Mouse (Mus musculus) ovary, postnatal 36 days (tissue): ENCODE data around the gene Dusp6.

ENCODE experiments used
- DNase-seq: peaks from one replicate; pipeline ENCODE4 v3.0.0; 2022; ENCODE audit warnings: low spot score, mixed read lengths

Dusp6 gene

DNA sequence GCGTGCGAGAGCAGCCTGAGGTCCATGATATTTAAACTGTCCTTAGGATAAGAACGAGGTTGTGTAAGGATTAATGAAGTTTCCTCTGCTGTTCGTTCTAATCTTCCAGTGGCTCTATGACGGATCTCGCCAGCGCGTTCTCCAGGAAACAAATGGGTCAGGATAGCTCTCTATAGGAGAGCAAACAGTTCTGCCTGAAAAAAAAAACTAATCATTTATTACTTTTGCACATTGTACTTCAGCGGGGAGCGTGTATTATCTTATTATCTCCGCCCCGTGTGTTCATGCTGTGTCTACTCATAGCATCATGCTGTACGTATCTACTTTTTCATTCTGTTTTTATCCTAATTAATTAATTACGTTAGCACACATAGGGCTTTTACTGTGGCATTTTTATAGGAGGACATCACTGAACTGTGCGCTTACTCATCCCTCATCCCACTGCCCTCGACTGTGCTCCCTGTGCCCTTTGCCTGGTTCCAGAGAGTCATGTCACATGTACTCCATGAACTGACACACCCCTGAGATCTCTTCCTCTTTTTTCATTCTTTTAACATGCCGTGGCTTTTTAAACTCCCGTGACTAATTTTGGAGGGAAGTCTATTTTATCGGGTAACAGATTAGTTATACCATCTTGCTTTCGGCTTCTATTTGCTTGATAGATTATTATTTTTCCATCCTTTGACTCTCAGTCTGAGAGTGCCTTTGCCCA is 16.1 kb upstream of the Dusp6 start:
- DNase-seq: no peak

DNA sequence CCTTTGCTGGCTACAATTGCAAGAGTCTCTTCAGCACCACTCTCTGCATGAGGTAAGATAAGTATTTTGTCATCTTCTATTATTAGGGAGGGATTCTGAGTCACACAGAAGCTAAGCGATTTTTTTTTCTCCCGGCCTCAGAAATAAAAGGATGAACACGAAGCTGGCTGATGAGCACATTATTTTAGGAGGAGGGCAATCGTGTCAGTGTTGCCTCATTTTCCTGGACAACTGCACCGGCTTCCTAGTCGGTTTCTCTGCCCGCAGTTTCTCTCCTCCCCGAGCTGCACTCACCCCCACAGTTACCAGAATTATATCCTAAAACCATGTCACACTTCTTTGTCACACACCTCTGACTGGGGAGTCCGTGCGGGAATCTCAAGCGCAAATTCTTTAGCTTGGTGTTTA is 12.2 kb upstream of the Dusp6 start:
- DNase-seq: no peak

DNA sequence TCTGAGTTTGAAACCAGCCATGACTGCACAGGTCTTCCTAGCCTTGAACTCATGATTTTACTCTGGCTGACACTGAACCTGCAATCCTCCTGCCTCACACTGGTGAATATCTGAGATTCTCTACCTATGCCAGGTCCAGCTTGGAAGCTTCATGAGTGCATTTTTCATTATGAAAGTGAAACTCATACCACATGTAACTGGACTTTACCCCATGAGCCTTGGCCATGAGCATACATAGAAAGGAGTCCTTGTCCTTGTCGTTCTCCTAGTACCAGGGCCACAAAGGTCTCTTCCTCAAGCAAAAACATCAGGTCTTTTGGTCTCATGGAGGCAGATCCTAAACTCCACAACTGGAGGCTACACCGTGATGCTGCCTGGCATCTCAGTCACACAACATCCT is 9.6 kb upstream of the Dusp6 start:
- no peak for DNase-seq

DNA sequence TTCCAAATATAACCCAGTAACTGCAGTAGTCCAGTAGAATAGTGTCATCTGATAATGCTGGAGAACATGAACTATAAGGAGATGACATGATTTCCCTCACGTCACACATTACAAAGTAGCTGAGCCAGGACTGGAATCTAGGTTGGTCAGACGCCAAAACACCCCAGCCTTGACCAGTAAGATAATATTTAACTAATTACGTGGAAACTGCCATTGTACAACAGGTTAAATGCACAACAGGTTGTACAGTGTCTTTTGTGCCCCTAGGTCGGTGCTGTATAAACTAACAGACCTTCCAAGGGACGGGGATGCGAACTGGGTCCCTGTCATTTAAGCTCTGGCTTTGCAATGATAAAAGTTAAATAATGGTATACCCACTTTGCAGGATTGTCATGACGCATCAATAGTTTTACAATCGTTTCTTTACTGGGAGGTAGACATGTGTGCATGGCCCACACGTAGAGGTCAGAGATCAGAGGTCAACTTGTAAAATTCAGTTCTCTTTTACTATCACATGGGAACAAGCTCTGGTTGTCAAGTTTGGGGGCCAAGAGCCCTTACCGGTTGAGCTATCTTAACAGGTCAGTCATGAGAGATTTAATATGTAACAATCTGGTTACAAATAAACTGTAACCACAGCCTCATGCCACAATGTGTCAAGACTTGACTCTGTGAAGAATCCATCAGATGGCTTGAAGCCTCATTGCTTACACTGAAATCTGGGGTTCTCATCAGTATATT is 7.0 kb upstream of the Dusp6 start:
- no peak for DNase-seq

DNA sequence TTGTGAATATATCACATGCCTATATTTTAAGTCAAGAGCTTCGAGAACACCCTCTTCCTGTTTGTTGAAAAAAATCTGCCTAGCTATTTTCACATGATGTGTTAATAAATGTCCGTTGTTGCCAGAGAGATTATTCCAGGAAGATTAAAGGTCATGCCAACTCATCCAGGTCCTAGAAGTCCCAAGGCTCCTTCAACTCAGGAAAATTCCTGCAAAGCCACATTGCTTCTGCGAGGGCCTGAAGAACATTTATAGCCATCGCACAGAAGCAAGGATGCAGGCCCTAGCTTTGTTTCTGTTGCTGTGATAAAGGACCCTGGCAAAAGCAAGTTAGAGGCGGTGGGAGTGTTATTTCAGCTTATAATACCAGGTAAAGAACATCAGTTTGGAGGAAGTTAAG is 5.5 kb upstream of the Dusp6 start:
- no peak for DNase-seq

DNA sequence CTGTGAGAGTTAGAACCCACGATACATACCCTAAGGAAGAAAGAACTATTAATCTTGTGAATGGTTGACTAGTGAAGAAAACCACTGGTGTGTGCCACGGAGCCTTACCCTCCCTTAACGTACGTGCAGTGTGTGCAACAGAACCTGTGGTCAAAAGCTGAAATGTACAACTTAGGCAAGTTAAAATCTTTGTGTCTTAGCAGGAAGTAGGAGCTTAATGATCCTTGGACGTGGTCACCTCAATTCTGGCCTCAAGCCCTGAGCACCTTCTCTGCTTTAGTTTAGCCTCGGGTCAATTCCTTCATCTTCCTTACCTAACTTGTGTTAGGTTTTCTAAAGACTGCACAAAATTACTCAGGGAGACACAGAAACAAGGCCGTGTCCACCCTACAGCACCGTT is 3.2 kb upstream of the Dusp6 start:
- no peak for DNase-seq

DNA sequence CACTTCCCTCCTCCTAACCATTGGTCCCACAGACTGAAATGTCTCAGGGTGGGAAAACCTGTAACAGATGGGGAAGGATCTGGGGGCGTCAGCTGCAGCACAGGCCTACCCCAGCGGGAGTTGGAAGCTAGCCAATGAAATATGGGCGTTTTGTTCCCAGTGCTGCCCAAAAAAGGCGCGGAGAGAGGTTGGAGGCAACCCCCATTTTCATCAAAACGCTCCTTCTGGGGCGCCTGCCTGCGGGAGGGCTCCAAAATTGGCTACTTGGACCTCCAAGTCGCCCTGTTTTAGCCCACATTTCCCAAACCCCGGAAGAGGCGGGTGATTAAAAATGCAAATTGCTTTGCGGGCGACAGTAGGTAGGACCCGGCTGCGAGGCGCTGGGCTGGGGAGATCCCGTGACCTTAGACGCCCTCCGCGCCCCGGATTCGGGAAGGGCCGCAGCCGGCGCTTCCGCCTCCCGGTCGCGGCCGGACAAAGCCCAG is 1.8 kb upstream of the Dusp6 start:
- DNase-seq: no peak

DNA sequence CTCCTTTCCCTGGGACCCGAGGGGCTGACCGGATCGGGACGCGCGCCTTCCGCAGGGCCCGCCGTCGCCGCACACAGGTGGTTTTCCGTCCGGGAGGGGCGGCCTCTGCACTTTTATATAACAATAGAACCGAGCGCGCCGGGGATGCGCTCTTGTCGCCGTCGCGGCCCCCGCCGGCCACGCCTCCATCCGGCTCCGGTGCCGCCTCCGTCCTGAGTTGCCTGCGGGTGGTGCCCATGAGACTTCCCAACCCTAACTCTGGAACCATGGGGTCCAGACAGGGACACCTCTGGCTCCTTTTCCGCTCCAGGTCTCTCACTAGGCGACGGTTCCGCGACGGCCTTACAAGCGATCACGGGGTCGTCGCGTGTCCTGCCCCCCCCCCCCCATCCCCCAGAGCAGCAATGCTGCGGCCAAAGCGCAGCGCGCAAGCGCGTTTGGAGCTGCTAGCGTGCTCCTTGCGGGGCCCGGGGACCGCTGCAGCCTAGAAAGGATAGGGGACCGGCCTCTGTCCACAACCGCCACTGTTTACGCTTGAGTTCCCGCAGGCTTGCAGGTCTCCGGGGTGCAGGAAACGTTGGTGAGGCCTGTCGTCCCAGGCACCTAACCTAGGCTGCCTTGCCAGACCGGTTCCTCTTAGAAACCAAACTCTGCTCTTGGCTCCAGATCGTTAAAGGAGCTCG is 1.3 kb upstream of the Dusp6 start:
- peak; percentile 84 for DNase-seq

DNA sequence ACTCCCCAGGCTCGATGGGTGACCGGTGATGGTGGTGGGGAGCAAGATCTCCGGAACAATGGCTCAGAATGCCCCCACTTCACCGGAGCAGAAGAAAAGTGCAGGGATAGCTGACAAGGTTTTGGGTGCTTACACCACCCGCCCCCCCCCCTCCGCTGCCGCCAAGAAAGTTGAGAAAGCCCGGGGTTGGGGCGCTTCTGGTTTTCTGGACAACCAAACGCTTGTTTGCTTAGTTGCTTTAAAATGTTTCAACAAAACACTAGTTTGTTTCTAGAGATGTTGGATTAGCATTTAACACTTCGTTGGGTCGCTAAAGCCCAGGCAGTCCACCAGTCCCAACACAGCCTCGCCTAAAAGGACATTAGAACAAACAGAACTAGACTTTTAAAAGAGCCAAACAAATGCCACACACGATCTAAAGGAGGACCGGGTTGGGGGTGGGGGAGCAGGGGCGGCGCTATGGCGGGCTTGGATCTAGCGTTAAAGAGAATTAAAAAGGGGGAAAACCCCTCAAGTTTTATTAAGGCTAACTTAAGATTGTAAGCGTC is 638 bp upstream of the Dusp6 start:
- DNase-seq: peak; percentile 31

DNA sequence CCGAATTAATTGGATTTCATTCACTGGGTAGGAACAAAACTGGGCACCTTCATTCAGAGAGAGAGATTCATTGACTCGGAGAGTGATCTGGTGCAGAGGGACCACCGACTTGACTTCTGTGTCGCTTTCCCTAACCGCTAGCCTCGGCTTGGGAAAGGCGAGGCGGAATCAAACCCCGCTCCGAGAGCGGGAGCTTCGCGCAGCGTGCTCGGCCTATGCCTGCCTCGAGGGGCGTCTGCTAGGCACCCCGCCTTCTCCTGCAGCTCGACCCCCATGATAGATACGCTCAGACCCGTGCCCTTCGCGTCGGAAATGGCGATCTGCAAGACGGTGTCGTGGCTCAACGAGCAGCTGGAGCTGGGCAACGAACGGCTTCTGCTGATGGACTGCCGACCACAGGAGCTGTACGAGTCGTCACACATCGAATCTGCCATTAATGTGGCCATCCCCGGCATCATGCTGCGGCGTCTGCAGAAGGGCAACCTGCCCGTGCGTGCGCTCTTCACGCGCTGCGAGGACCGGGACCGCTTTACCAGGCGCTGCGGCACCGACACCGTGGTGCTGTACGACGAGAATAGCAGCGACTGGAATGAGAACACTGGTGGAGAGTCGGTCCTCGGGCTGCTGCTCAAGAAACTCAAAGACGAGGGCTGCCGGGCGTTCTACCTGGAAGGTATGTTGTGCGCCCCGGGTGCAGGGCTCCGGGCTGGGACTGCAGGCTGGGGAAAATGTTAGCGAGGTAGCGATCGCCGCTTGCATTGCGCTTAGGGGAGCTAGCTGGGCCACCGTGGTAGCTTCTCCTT is 589 bp downstream of the Dusp6 start:
- DNase-seq: peak; percentile 37

DNA sequence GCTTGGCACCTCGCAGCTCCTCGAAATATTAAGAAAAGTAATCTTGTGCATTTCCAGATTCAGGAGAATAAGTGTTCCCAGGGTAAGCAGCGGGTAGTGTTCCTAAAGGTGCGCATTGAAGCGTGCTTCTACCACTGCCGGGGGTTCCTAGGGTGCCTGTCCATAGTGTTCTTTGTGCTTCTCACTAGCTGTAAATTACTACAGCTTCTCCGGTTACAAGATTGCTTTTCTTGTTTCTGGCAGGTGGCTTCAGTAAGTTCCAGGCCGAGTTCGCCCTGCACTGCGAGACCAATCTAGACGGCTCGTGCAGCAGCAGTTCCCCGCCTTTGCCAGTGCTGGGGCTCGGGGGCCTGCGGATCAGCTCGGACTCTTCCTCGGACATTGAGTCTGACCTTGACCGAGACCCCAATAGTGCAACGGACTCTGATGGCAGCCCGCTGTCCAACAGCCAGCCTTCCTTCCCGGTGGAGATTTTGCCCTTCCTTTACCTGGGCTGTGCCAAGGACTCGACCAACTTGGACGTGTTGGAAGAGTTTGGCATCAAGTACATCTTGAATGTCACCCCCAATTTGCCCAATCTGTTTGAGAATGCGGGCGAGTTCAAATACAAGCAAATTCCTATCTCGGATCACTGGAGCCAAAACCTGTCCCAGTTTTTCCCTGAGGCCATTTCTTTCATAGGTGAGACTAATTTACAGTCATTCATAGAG is 1.4 kb downstream of the Dusp6 start:
- no peak for DNase-seq

DNA sequence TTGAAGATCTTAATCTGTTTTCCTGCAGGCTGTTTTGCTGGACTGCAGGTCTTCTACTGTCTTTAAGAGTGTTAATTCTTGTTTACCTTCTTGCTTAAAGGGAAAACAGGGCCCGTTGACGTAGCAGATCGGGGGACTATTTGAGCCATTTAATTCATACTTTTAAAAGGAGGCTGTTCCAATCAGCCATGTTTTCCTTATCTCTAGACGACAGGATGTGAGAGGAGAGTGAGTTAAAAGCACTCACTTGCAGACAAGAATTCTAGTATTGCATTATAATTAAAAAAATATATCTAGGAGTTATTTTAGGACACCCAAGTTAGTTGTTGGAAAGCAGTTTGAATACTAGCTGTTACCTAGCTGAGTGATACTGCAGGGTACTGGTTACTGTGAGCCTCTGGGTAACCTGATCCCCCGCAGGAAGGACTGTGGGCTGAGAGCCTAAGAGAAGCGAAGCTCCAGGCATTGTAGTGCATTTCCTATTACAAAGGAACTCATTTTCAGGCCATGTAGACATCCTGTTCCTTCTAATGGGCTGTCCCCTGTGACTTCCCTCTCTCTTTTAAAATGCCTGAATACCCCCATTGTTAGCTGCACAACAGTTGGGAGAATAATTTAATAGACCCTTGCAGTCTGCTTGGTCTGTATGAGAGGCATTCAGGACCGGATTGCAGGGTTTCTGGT is 2.1 kb downstream of the Dusp6 start:
- no peak for DNase-seq

DNA sequence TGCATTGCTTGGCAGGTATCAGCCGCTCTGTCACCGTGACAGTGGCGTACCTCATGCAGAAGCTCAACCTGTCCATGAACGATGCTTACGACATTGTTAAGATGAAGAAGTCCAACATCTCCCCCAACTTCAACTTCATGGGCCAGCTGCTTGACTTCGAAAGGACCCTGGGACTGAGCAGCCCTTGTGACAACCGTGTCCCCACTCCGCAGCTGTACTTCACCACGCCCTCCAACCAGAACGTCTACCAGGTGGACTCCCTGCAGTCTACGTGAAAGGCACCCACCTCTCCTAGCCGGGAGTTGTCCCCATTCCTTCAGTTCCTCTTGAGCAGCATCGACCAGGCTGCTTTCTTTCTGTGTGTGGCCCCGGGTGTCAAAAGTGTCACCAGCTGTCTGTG is 3.0 kb downstream of the Dusp6 start:
- DNase-seq: no peak

DNA sequence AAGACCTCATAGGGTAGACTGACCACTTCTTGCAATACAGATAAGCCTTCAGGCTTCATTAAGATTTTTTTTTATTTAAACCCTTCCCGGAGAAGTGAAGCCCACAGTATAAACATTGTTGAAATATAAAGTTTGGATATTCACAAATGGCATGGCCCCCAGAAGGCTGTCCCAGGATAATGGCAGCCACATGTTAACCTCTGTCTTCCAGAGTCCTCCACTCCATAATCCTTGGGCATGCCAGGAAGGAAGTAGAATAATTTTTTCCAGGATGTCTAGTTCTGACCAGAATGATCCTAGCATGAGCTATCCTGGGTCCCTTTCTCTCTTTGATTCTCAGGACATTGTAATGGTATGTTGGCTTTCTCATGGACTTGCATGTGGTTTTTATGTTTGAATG is 4.6 kb downstream of the Dusp6 start:
- DNase-seq: no peak

DNA sequence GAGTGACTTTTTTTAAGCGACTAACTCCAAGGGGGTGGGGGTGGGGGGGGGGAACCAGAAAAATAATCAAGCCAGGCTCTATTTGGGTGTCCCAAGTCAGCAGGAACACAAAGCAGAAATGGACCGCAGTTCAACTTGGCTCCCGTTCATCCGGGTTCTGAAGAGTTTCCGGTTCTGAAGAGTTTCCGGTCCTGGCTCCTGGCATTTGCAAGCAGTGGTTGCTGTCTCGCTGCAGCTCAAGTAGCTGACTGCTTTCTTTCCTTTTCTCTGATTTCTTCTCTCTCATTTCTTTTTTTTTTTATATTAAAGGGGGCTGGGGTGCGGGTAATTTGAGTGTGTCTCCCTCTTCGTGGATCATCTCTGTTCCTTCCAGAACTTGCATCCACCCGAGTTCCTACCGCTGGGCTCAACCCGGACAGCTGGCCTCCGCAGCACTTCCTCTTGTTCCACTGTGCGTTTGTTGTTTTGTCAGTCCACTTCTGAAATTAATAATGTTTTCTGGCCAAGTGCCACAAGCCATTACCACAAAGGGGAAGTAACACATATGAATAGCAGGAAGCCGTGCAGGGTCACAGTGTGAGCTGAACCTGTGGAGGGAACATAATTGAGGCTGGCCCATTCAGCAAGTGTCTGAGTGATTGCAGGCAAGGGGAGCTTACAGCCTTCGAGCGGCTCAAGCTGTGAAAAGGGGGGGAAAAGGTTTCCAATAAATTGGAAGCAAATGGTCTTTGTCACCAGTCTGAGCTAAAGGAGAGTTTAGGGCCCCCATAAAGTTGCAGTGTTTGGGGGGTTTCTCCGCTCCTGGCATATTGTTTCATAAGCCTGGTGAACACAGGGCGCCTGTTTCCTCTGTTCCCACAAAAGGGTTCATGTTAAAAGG is 5.6 kb downstream of the Dusp6 start:
- DNase-seq: peak; percentile 34

DNA sequence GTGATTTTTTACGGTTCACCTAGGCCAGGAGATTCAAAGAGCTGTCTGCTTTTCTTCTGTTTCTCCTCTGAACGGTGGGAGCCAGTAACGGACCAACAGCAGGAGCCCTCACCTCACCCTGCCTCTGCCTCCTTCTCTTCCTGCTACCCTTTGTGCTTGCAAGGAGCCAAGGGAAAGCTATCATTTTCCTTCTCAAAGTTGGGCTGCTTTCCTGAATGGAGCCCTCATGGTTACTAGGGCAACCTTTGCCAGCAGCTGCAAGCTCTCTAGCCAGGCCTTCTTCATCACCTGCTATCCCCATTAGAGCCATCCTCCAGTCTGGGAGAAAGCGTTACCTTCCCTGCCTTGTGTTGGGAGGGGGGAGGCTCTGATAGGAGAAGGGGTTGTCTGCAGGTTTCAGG is 6.3 kb downstream of the Dusp6 start:
- DNase-seq: no peak

DNA sequence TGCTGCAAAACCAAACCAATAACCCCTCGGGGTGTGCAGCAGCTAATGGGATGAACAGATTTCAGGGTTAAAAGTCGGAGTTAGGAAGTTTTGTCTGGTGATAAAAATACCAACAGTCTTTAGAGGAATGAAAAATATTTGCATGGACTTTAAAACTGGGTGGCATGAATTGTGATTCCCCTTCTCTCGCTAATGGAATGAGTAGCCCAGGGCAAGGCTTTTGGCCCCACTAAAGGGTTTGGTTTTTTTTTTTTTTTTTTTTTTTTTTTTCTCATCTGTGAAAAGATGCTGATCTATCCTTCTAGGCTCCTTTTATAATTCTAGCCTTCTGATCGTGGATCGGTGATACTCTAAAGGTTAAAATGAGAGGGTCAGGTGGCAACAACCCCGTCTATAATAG is 6.7 kb downstream of the Dusp6 start:
- DNase-seq: no peak

DNA sequence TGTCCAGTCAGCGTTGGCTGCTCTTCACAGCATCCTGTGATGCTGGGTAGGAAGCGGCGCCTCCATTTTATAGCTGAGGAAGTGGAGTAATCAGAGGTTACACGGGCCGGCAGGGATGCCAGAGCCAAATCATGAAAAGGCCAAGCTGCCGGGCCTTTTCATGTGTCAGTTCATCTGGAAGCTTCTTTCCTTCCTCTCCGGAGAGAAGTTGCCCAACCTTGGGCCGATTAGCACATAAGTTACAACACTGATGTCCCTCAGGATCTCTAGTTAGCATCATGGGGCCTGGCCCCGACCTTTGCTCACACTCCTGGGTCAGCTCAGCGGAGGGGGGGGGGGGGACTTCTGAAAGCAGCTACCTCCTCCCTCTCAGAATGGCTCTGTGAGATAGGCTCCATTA is 7.4 kb downstream of the Dusp6 start:
- DNase-seq: peak; percentile 38

DNA sequence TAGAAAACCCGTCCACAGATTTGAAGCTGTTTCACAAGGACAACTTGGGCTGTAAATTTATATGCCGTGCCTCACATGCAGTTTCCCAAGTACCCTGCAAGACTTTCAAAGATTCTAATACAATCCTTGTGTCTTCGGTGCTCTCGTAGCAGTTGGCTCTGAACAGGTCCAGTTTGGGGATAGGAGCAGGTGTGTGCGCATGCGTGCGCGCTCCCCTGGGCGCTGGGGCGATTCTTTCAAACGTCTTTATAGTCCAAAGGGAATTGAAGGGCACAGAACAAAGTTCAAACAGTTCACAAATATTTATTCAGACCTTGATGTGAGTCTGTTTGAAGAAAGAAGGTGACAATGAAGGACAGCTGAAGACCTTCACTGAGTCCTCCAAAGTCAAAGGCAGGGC is 8.0 kb downstream of the Dusp6 start:
- no peak for DNase-seq

DNA sequence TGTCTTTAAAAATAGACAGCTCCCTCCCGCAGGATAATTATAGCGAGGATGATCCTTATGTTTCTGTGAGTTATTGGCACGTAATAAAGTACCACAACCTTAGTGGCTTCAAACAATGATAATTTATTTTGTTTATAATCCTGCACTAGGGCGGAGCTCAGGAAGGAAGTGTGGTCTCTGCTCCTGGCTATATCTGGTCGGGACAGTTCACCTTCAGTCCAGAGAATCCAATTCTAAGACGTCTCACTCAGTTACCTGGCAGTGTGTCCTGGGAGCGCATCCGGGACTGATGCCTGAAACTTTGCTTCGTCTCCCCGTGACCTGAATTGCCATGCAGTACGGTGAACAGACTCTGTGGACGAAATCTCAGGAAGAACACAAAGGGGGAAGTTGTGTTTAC is 10.0 kb downstream of the Dusp6 start:
- DNase-seq: no peak
